Mouse (Mus musculus): ENCODE measurements around the gene Mboat1. TPM values are rescaled to one million over a fixed set of nuclear protein-coding genes. Genes with fewer than 3 reads are reported as not detected.

The Mboat1 gene
- not detected in 2 replicates for polyA plus RNA-seq (2012)

GRCm38 (mm10) chr13:30136243-30136922 is at the start of gene Mboat1:
TSS of gene Mboat1 (plus strand) at chr13:30136489.
- TF ChIP-seq GATA1 (IDR thresholded peaks at IDR 0.05; ENCODE audit: low read length) = no peak

- TF ChIP-seq GATA1 (IDR thresholded peaks at IDR 0.05; ENCODE audit: low read length) = no peak
These were observed 43.2 kb upstream of the Mboat1 start for GRCm38 (mm10) chr13:30093086-30093485.

- TF ChIP-seq GATA1 (IDR thresholded peaks at IDR 0.05; ENCODE audit: low read length) = no peak
These were observed 40.4 kb upstream of the Mboat1 start for GRCm38 (mm10) chr13:30095851-30096250.

GRCm38 (mm10) chr13:30096536-30096935 is 39.8 kb upstream of the Mboat1 start:
- no peak for TF ChIP-seq GATA1 (IDR thresholded peaks at IDR 0.05; ENCODE audit: low read length)

- no peak for TF ChIP-seq GATA1 (IDR thresholded peaks at IDR 0.05; ENCODE audit: low read length)
These were observed 27.2 kb upstream of the Mboat1 start for GRCm38 (mm10) chr13:30109001-30109600.

GRCm38 (mm10) chr13:30115792-30116191 is 20.5 kb upstream of the Mboat1 start:
- TF ChIP-seq GATA1 (IDR thresholded peaks at IDR 0.05; ENCODE audit: low read length) = no peak

GRCm38 (mm10) chr13:30136923-30137629 is 787 bp downstream of the Mboat1 start:
- TF ChIP-seq GATA1 (IDR thresholded peaks at IDR 0.05; ENCODE audit: low read length) = no peak

- TF ChIP-seq GATA1 (IDR thresholded peaks at IDR 0.05; ENCODE audit: low read length) = no peak
These were observed 1.7 kb downstream of the Mboat1 start for GRCm38 (mm10) chr13:30137951-30138350.

GRCm38 (mm10) chr13:30140149-30140548 is 3.9 kb downstream of the Mboat1 start:
- no peak for TF ChIP-seq GATA1 (IDR thresholded peaks at IDR 0.05; ENCODE audit: low read length)

- no peak for TF ChIP-seq GATA1 (IDR thresholded peaks at IDR 0.05; ENCODE audit: low read length)
These were observed 4.4 kb downstream of the Mboat1 start for GRCm38 (mm10) chr13:30140646-30141045.

- no peak for TF ChIP-seq GATA1 (IDR thresholded peaks at IDR 0.05; ENCODE audit: low read length)
These were observed 5.7 kb downstream of the Mboat1 start for GRCm38 (mm10) chr13:30141996-30142395.

GRCm38 (mm10) chr13:30146468-30146867 is 10.2 kb downstream of the Mboat1 start:
- no peak for TF ChIP-seq GATA1 (IDR thresholded peaks at IDR 0.05; ENCODE audit: low read length)

GRCm38 (mm10) chr13:30154264-30154663 is 18.0 kb downstream of the Mboat1 start:
- TF ChIP-seq GATA1 (IDR thresholded peaks at IDR 0.05; ENCODE audit: low read length) = no peak

GRCm38 (mm10) chr13:30159626-30160025 is 23.3 kb downstream of the Mboat1 start:
- no peak for TF ChIP-seq GATA1 (IDR thresholded peaks at IDR 0.05; ENCODE audit: low read length)

- no peak for TF ChIP-seq GATA1 (IDR thresholded peaks at IDR 0.05; ENCODE audit: low read length)
These were observed 27.2 kb downstream of the Mboat1 start for GRCm38 (mm10) chr13:30163521-30163920.
